Mouse (Mus musculus) cerebellum, adult 9-10 months (tissue): Measurements from ENCODE around the gene Elfn2.

Source experiments
- DNase-seq: peaks from one replicate; pipeline ENCODE4 v3.0.0; 2022

Elfn2 gene

GRCm38 (mm10) chr15:78720094-78720493, 1.5 kb upstream of the Elfn2 start:
- peak; percentile 45 for DNase-seq

GRCm38 (mm10) chr15:78719416-78719815, 845 bp upstream of the Elfn2 start:
- no peak for DNase-seq

GRCm38 (mm10) chr15:78716936-78717335, 1.6 kb downstream of the Elfn2 start:
- DNase-seq = no peak

GRCm38 (mm10) chr15:78715856-78716255, 2.7 kb downstream of the Elfn2 start:
- no peak for DNase-seq

- no peak for DNase-seq
These were observed 4.8 kb downstream of the Elfn2 start for GRCm38 (mm10) chr15:78713751-78714150.

GRCm38 (mm10) chr15:78712335-78713258, 6.0 kb downstream of the Elfn2 start:
- no peak for DNase-seq

- no peak for DNase-seq
These were observed 6.6 kb downstream of the Elfn2 start for GRCm38 (mm10) chr15:78711935-78712334.

- no peak for DNase-seq
These were observed 7.9 kb downstream of the Elfn2 start for GRCm38 (mm10) chr15:78710634-78711033.

- no peak for DNase-seq
These were observed 8.8 kb downstream of the Elfn2 start for GRCm38 (mm10) chr15:78709767-78710166.

GRCm38 (mm10) chr15:78706630-78707029, 11.9 kb downstream of the Elfn2 start:
- no peak for DNase-seq

- DNase-seq = no peak
These were observed 13.7 kb downstream of the Elfn2 start for GRCm38 (mm10) chr15:78704824-78705223.

GRCm38 (mm10) chr15:78704007-78704406, 14.6 kb downstream of the Elfn2 start:
- DNase-seq = no peak

GRCm38 (mm10) chr15:78700420-78700819, 18.2 kb downstream of the Elfn2 start:
- no peak for DNase-seq

GRCm38 (mm10) chr15:78699513-78699912, 19.1 kb downstream of the Elfn2 start:
- DNase-seq = no peak

- no peak for DNase-seq
These were observed 20.0 kb downstream of the Elfn2 start for GRCm38 (mm10) chr15:78698491-78699135.

- DNase-seq = no peak
These were observed 20.5 kb downstream of the Elfn2 start for GRCm38 (mm10) chr15:78698084-78698483.

- no peak for DNase-seq
These were observed 22.8 kb downstream of the Elfn2 start for GRCm38 (mm10) chr15:78695745-78696144.

GRCm38 (mm10) chr15:78692505-78692904, 26.1 kb downstream of the Elfn2 start:
- no peak for DNase-seq

- DNase-seq = no peak
These were observed 27.9 kb downstream of the Elfn2 start for GRCm38 (mm10) chr15:78690716-78691115.

GRCm38 (mm10) chr15:78686910-78687309, 31.7 kb downstream of the Elfn2 start:
- DNase-seq = no peak

- no peak for DNase-seq
These were observed 34.5 kb downstream of the Elfn2 start for GRCm38 (mm10) chr15:78684111-78684510.

GRCm38 (mm10) chr15:78683474-78683873, 35.1 kb downstream of the Elfn2 start:
- no peak for DNase-seq

- no peak for DNase-seq
These were observed 36.8 kb downstream of the Elfn2 start for GRCm38 (mm10) chr15:78681781-78682180.

GRCm38 (mm10) chr15:78681301-78681700, 37.3 kb downstream of the Elfn2 start:
- no peak for DNase-seq
